Mouse (Mus musculus) intestine, embryonic 16.5 days (tissue): ENCODE results near the gene Pllp. TPM values are rescaled to one million over a fixed set of nuclear protein-coding genes. Genes with fewer than 3 reads are reported as not detected.
A peak's percentile ranks its signal among the peaks of the same experiment; 100 is the strongest.

Experiments
- ATAC-seq: fragments of 200-750 bp; cut with Nextera tagmentation; 2 replicates; pipeline ENCODE4 v1.8.0; 2017; ENCODE audit warnings: moderate TSS enrichment, moderate library complexity
- H3K27ac ChIP-seq: fragments of 300-500 bp; sonication (generic); 2 replicates; pipeline ENCODE4 v1.5.1; 2014; ENCODE audit warnings: mild to moderate bottlenecking, low read length
- H3K27me3 ChIP-seq: fragments of 300-500 bp; sonication (generic); replicated peaks from 2 replicates; pipeline ENCODE4 v1.6.1; 2014; ENCODE audit warnings: low read length, control low read depth, mixed read lengths; ENCODE audit not compliant: control insufficient read depth, insufficient read depth
- H3K36me3 ChIP-seq: fragments of 300-500 bp; sonication (generic); 2 replicates; pipeline ENCODE4 v1.6.1; 2014; ENCODE audit warnings: low read length, control low read depth; ENCODE audit not compliant: control insufficient read depth, insufficient read depth
- H3K4me1 ChIP-seq: fragments of 300-500 bp; sonication (generic); 2 replicates; pipeline ENCODE4 v1.6.1; 2014; ENCODE audit warnings: low read length, control low read depth, mixed read lengths; ENCODE audit not compliant: control insufficient read depth, insufficient read depth
- H3K4me2 ChIP-seq: fragments of 300-500 bp; sonication (generic); 2 replicates; pipeline ENCODE4 v1.6.1; 2014; ENCODE audit warnings: low read depth, low read length, control low read depth
- H3K4me3 ChIP-seq: fragments of 300-500 bp; sonication (generic); 2 replicates; pipeline ENCODE4 v1.5.1; 2014; ENCODE audit warnings: mild to moderate bottlenecking, low read length
- H3K9ac ChIP-seq: fragments of 300-500 bp; sonication (generic); 2 replicates; pipeline ENCODE4 v1.6.1; 2014; ENCODE audit warnings: low read depth, low read length
- H3K9me3 ChIP-seq: fragments of 300-500 bp; sonication (generic); 2 replicates; pipeline ENCODE4 v1.6.1; 2016; ENCODE audit warnings: low read length, control low read depth; ENCODE audit not compliant: control insufficient read depth
- WGBS: fragments of 180-500 bp; shearing (Covaris S2); extraction: QIAGEN DNeasy Blood & Tissue Kit; methylation state at CpG from one replicate; pipeline ENCODE4 v1.1.7; 2014; 5-methylcytosine and 5-hydroxymethylcytosine counted together
- polyA plus RNA-seq: library from polyadenylated mRNA; unstranded; fragments of >200 nt; fragmentation: Nextera tagmentation; extraction: Ambion mirVana; gene quantifications from 2 replicates; pipeline ENCODE4 v1.2.1, GENCODE M21; 2015

The Pllp gene
- polyA plus RNA-seq, 1 experiment from 2014 or later = 64.0 TPM

DNA sequence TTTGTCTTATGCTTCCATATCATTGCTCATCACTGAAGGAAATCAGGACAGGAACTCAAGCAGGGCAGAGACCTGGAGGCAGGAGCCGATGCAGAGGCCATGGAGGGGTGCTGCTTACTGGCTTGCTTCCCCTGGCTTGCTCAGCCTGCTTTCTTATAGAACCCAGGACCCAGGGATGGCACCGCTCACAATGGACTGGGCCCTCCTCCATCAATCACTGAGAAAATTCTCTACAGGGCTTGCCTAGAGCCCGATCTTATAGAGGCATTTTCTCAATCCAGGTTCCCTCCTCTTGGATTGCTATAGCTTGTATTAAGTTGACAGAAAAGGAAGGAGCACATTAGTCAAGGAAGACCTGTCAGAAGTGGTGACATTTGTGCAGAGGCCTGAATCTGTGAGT is 488 bp upstream of the Pllp start:
- no peaks in the 10 kb centered on the region for H3K9me3 ChIP-seq
- no peak overlapping the region for H3K9ac ChIP-seq
- peaks cover 18% of the 10 kb centered on the region for H3K27me3 ChIP-seq
- H3K4me1 ChIP-seq = peaks cover 9% of the 10 kb centered on the region
- ATAC-seq = no peak
- no peaks in the 10 kb centered on the region for H3K36me3 ChIP-seq
- WGBS = 56% methylated on average over 3 of the region's 3 CpGs
- H3K4me3 ChIP-seq = no peak overlapping the region; the same call in 1 of the 2 replicates
- no peak overlapping the region for H3K27ac ChIP-seq
- peak overlapping the region; percentile 85 for H3K4me2 ChIP-seq

DNA sequence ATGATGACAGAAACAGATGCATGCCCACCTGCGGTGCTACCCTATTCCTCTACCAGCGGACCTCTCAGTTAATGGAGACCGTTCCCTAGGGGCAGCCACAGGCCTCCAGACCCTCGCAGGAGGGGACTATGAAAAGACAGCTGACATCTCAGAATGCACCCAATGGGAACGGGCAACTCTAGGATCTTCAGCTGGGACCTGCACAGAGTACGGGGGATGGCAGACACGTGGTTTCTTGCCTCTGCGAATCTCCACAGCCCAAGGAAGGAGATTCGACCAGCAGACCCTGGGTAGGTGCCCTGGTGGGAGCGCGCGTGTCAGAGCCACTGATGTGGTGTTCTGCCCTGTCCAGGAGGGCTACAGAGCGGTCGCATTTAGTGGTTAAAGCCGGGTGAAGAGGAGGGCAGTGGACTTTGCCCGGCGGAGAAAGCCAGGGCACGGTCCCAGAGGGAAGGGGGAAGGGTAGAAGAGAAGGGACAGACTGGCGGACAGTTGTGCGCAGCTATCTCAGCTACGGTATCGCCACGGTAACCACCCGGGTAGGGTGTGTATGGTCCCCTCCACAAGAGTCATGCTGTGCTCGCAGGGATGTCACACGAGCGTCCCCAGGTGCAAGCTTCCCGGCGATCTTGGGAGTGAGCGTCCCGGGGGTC is 611 bp downstream of the Pllp start:
- H3K4me3 ChIP-seq = peak overlapping the region; percentile 64
- H3K36me3 ChIP-seq = no peaks in the 10 kb centered on the region
- H3K9ac ChIP-seq = peak overlapping the region; percentile 68
- peak overlapping the region; percentile 44; the same call in 1 of the 2 replicates for H3K27ac ChIP-seq
- H3K4me2 ChIP-seq = peak overlapping the region; percentile 85
- ATAC-seq = peak; percentile 84
- under 1% methylated on average over 31 of the region's 31 CpGs for WGBS
- H3K9me3 ChIP-seq = no peaks in the 10 kb centered on the region
- H3K4me1 ChIP-seq = peaks cover 9% of the 10 kb centered on the region
- peaks cover 18% of the 10 kb centered on the region for H3K27me3 ChIP-seq

DNA sequence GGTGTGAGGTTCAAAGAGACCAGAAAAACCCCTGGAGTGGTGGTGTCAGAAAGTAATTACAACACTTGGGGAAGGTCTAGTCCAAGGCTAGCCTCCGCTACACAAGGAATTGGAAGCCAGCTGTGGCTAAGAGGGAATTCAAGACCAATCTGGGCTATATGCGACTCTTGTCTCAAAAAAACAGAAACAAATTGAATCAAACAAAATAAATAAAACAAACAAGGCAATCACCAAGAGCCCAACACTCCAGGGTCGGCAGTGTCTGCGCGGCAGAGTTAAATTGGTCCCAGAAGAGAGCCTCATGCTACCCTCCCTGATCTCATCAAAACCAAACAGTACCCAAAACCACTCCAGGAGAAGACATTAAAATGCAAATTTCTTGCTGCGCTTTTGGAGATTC is 1.4 kb downstream of the Pllp start:
- 15% methylated on average over 6 of the region's 6 CpGs for WGBS
- Histone ChIP-seq H3K4me3 (peak overlapping the region; percentile 64), H3K4me2 (peak overlapping the region; percentile 85; the same call in 1 of the 2 replicates), H3K27ac (no peak overlapping the region), H3K4me1 (peaks cover 9% of the 10 kb centered on the region), H3K9ac (no peak overlapping the region), H3K36me3 (no peaks in the 10 kb centered on the region), H3K27me3 (peaks cover 18% of the 10 kb centered on the region), H3K9me3 (no peaks in the 10 kb centered on the region)
- ATAC-seq = no peak

DNA sequence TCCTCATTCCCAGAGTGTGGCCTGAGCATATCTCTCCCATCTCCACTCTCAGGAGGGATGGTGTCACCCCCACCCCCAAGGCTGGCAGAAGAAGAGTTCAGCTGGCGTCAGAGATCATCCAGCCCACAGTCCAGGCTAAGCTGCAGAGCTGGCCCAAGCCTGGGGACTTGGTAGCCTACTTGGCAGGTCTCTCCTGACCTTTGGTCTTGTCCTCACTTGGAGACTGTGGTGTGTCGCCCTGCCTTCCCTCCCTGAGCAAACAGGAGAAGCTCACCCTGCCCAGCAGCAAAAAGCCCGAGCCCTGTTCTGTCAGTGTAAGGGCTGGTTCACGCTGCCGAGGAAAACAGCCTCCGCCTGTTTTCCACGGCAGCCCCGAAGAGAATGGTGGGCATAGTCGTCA is 10.1 kb downstream of the Pllp start:
- peak overlapping the region; percentile 83 for H3K27ac ChIP-seq
- peak; percentile 47 for ATAC-seq

DNA sequence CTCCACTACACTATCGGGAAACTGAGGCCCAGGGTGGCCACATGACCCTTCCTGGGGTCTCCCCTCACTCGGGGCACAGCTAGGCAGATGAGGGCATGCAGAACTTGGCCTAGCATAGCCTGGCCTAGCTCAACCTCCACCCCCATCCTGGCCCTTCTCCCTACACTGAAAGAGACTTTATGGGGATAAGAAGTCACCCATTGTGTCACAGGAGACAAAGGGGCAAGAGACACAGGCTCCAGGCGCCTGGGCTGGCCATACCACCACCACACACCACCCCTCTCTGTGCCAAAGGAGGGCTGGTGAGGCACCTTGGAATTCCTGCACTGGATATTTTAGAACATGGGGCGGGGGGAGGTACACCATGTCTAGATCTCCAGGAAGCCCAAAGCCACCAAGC is 11.8 kb downstream of the Pllp start:
- no peak for ATAC-seq
- H3K4me3 ChIP-seq = no peak overlapping the region
- no peaks in the 10 kb centered on the region for H3K27me3 ChIP-seq
- 77% methylated on average over 4 of the region's 4 CpGs for WGBS
- no peaks in the 10 kb centered on the region for H3K36me3 ChIP-seq
- H3K4me1 ChIP-seq = peaks cover 31% of the 10 kb centered on the region
- H3K27ac ChIP-seq = peak overlapping the region; percentile 93
- H3K4me2 ChIP-seq = no peak overlapping the region
- peak overlapping the region; percentile 38; the same call in 1 of the 2 replicates for H3K9ac ChIP-seq
- no peaks in the 10 kb centered on the region for H3K9me3 ChIP-seq

More for the DNA sequence above, 10.1 kb downstream of the Pllp start:
- Histone ChIP-seq H3K27me3 (no peaks in the 10 kb centered on the region), H3K4me3 (0 out of 2 replicates have a peak overlapping the region, but pooled peaks have one; percentile 1), H3K36me3 (no peaks in the 10 kb centered on the region), H3K4me2 (peak overlapping the region; percentile 17; the same call in 1 of the 2 replicates), H3K9ac (peak overlapping the region; percentile 55), H3K4me1 (peaks cover 30% of the 10 kb centered on the region), H3K9me3 (no peaks in the 10 kb centered on the region)
- 57% methylated on average over 9 of the region's 9 CpGs for WGBS

DNA sequence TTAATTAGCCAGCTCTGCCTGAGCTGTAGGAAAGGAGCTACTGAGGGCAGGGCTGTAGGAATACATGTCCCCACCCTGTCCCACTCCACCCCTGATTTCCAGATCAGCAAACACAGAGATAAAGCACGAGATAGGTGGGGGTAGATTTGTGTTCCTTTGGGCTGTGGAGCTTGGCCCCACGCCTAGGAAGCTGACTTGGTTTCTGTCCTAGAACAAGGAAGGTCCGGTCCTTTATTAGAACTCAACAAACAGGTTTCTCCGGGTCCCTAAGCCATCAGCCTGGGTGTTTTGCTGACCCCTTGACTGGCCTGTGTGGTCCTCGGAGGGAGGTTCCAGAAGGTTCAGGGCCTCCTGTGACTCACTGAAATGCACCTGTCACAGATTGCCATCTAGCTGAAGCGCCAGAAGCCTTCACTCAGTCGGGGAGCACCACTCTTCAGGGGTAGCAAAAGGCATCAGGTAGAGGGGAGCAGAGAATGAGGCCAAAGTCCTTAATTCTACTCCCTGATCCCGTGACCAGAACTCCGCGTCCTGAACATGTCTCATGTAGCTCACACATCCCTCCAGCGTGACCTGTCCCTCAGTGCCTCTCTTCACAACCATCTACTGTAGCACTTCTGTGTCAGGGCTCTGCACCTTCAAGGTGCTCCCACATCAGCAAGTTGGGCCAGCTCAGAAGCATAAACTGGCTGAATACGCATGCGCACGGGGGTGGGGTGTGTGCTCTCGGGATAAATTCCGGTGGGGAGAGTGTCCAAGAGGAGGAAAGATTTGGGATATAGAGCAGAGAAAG is 13.2 kb downstream of the Pllp start:
- H3K27me3 ChIP-seq = no peaks in the 10 kb centered on the region
- H3K9ac ChIP-seq = peak overlapping the region; percentile 43
- H3K9me3 ChIP-seq = no peaks in the 10 kb centered on the region
- H3K4me3 ChIP-seq = no peak overlapping the region
- H3K27ac ChIP-seq = peak overlapping the region; percentile 93
- 53% methylated on average over 16 of the region's 16 CpGs for WGBS
- H3K36me3 ChIP-seq = no peaks in the 10 kb centered on the region
- ATAC-seq = peak; percentile 86
- peaks cover 42% of the 10 kb centered on the region for H3K4me1 ChIP-seq
- peak overlapping the region; percentile 27 for H3K4me2 ChIP-seq

DNA sequence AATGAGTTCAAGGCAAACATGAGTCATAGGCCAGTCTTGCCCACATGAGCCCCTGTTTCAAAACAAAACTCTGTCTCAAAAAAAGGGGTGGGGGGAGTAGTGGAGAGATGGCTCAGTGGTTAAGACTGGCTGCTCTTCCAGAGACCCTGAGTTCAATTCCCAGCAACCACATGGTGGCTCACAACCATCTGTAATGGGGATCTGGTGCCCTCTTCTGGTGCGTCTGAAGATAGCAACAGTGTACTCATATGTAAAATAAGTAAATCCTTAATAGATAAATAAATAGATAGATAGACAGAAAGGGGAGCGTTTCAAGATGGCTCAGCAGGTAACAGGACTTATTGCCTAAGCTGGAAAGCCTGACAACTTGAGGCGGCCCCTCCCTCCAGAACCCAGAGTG is 15.7 kb downstream of the Pllp start:
- peaks cover 27% of the 10 kb centered on the region for H3K4me1 ChIP-seq
- H3K36me3 ChIP-seq = no peaks in the 10 kb centered on the region
- no peak for ATAC-seq
- H3K9ac ChIP-seq = no peak overlapping the region
- WGBS = 90% methylated on average over 3 of the region's 3 CpGs
- H3K27ac ChIP-seq = no peak overlapping the region
- H3K27me3 ChIP-seq = no peaks in the 10 kb centered on the region
- no peak overlapping the region for H3K4me2 ChIP-seq
- no peaks in the 10 kb centered on the region for H3K9me3 ChIP-seq
- no peak overlapping the region for H3K4me3 ChIP-seq

DNA sequence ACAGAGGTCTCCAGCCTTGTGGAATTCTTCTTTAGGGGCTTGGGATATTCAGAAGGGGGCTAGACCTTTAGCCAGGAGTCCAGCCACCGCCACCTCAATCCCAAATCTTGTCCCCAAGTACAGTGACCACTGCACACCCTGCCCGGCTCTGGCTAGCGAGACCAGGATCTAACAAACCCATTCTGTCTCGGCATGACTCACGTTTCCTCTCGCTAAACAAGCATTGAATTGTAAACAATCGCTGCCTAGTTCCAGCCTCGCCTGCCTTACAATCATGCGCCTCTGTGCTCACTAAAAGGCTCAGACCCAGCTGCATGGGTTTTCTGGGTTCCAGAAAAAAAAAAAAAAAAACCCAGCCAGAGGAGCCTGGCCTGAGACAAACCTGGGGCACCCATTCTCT is 17.5 kb downstream of the Pllp start:
- Histone ChIP-seq H3K9me3 (no peaks in the 10 kb centered on the region), H3K4me1 (peaks cover 17% of the 10 kb centered on the region), H3K27ac (peak overlapping the region; percentile 38), H3K36me3 (peaks cover 4% of the 10 kb centered on the region; the same call in 1 of the 2 replicates), H3K9ac (peak overlapping the region; percentile 21; the same call in 1 of the 2 replicates), H3K4me3 (no peak overlapping the region), H3K4me2 (no peak overlapping the region), H3K27me3 (no peaks in the 10 kb centered on the region)
- WGBS = 18% methylated on average over 9 of the region's 9 CpGs
- ATAC-seq = no peak

DNA sequence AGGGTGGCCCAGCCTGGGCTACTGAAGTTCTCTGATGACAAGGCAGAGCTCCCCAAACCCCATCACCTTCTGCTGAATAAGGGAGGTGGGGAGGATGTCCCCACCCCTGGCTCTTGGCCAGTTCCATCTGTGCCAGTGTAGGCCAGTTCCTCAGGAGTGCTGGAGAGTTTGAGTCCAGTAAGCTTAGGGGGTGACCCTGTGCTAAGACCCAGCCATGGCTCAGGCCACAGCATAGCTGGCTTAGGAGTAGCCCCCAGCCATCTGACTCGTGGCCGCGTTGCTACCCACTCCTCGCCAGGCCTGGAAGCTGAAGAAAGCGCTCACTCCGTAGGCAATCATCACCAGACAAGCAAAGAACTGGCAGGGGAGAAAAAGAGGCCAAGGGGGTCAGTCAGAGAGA is 20.2 kb downstream of the Pllp start:
- no peak for ATAC-seq
- H3K9ac ChIP-seq = no peak overlapping the region
- H3K27me3 ChIP-seq = no peaks in the 10 kb centered on the region
- no peak overlapping the region for H3K27ac ChIP-seq
- H3K4me3 ChIP-seq = no peak overlapping the region
- peaks cover 12% of the 10 kb centered on the region; the same call in 1 of the 2 replicates for H3K36me3 ChIP-seq
- no peaks in the 10 kb centered on the region for H3K9me3 ChIP-seq
- WGBS = 91% methylated on average over 6 of the region's 6 CpGs
- peaks cover 12% of the 10 kb centered on the region for H3K4me1 ChIP-seq
- H3K4me2 ChIP-seq = no peak overlapping the region
